Mouse (Mus musculus): Measurements from ENCODE around the gene Car11.

Gene Car11

GRCm38 (mm10) chr7:45723301-45723700, 23.7 kb downstream of the Car11 start:
- DNase-seq (ENCODE audit: low spot score in 2 of 2) = no peak

DNA sequence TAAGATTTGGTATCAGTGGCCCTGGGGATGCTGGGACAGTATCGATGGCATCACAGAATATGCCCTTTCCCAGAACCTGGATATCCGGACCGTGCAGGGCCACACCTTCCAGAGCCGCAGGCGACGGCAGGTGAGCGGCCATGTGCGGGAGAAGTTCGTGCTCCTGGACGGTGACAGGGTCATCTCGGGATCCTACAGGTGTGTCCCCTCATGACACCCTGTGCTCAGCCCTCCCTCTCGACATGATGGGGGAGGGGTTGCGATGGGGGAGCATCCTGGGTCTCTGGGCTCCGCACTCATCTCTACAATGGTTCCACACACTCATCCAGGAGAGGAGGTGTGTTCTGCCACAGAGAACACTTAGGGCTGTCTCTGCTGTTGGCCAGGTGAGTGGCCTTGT, 24.1 kb downstream of the Car11 start:
- no peak for DNase-seq (ENCODE audit: low spot score in 2 of 2)

GRCm38 (mm10) chr7:45725151-45725550, 25.5 kb downstream of the Car11 start:
- no peak for DNase-seq (ENCODE audit: low spot score in 2 of 2)

- DNase-seq (ENCODE audit: low spot score in 2 of 2) = no peak
Measured at GRCm38 (mm10) chr7:45725713-45726112, 26.1 kb downstream of the Car11 start, which contains the start of gene Spaca4. TSS of gene Spaca4 (minus strand) at chr7:45725813.

GRCm38 (mm10) chr7:45726419-45726818, 26.8 kb downstream of the Car11 start:
- no peak for DNase-seq (ENCODE audit: low spot score in 2 of 2)

DNA sequence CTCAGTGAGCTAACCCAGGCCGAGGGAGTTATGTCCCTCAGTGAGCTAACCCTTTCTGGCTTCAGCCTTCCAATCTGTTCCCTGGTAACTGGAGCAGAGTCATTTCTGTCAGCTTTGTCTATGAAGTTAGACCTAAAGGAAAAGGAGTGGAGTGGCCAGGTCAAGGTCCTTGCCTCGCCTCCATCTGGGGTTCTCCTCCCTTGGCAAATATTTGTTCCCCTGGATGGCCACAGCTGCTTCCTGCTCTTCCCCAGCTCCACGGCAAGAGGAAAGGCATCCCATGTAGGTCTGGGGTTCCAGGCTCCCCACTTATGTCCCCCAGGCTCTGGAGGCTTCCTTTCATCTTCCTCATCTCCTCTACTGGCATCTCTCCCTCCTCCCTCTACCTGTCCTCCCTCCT, 28.0 kb downstream of the Car11 start:
- no peak for DNase-seq (ENCODE audit: low spot score in 2 of 2)

GRCm38 (mm10) chr7:45730727-45731431, 31.2 kb downstream of the Car11 start:
- DNase-seq (ENCODE audit: low spot score in 2 of 2) = no peak

GRCm38 (mm10) chr7:45733477-45733876, 33.8 kb downstream of the Car11 start:
- no peak for DNase-seq (ENCODE audit: low spot score in 2 of 2)

GRCm38 (mm10) chr7:45739162-45739763, 39.6 kb downstream of the Car11 start:
- DNase-seq (ENCODE audit: low spot score in 2 of 2) = peak; percentile 75 to 86

- DNase-seq (ENCODE audit: low spot score in 2 of 2) = no peak
Measured at GRCm38 (mm10) chr7:45739820-45740219, 40.2 kb downstream of the Car11 start.

DNA sequence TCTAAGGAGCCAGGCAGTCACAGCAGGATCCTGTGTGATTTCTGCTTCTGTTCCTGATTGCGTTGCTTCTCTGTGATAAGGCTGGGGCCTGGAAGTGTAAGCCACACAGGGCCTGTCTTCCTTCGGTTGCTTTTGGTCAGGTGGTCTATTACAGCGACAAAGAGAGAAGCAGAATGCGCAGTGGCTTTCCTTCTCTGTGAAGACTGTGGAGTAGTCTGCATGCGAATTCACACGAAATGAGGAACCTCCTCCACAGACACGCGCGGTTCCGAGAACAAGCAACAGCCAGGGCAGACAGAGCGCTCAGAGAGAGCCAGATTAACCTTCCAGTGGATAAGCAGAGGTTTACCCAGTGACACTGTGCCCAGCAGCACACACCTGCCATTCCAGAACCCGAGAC, 41.7 kb downstream of the Car11 start:
- DNase-seq (ENCODE audit: low spot score in 2 of 2) = peak in 1 of 2 experiments; percentile 31

GRCm38 (mm10) chr7:45741777-45742176, 42.1 kb downstream of the Car11 start:
- DNase-seq (ENCODE audit: low spot score in 2 of 2) = peak; percentile 37 to 40

DNA sequence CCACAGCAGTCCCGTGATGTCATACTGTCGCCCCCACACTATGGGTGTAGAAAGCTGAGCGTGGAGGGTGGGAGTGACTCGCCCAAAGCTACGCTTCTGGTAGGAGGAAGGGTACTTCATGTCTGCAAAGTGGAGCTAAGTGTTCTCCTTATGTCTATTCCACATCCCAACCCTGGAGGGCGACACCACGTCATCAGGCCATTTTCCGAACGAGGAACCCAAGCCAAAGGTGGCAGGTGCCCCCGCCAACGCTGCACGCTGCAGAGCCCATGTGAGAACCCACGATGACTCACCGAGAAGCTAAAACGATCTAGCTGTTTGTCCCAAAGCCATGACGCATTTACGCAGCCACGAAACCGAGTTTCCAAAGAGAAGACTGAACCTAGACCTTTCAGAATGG, 42.7 kb downstream of the Car11 start:
- DNase-seq (ENCODE audit: low spot score in 2 of 2) = peak; percentile 79 to 88

- peak; percentile 57 to 85 for DNase-seq (ENCODE audit: low spot score in 2 of 2)
Measured at GRCm38 (mm10) chr7:45744387-45744786, 44.7 kb downstream of the Car11 start.

GRCm38 (mm10) chr7:45746518-45746917, 46.9 kb downstream of the Car11 start:
- DNase-seq (ENCODE audit: low spot score in 2 of 2) = no peak

DNA sequence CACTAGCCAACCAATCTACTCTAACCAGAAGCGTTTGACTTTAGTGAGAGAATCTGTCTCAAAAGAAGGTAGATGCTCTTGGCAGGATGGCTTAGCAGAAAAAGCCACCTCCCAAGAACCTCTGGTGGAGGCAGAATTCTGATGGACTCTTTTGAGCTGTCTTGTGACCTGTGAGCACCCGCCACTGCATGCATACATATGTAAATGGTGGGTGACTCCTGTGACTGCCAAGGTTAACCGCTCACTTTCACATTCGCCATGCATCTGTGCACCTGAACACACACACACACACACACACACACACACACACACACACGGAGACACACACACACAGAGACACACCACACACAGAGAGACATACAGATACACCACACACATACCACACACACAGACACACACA, 47.8 kb downstream of the Car11 start:
- DNase-seq (ENCODE audit: low spot score in 2 of 2) = no peak

DNA sequence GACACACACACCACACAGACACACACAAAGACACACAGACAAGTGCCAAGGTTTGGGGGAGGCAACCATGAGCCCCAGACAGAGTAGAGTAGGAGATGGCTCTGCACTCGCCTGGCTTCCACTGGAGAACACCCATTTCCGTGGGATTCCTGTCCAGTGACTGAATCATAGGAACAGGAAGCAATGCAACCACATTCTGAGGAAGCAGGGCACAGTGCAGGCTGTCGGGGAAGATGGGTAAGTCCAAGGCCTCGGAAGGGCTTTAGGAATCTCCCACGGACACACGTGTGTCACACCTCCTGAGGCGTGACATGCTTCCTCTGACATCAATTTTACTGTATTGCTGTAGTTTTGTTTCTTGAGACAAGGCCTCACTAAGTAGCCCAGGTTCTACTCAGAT, 48.5 kb downstream of the Car11 start:
- DNase-seq (ENCODE audit: low spot score in 2 of 2) = no peak

DNA sequence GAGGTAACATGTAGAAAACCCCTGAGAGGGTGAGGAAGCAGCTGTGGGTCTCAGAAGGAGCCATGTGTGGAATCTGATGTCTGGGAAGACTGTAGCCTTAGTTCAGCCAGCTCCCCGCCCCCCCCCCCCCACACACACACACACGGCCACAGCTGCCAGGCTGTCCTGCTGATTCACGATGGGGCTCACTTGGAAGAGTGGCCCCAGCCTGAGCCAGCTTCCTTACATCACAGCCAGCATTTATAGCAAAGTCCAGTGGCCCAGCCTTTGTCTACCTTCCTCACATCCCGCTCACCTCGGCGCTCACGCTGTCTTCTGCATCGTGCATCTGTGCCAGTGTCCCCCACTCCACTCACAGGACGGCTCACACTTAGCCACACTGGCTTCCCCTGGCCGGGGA, 49.8 kb downstream of the Car11 start:
- DNase-seq (ENCODE audit: low spot score in 2 of 2) = no peak

GRCm38 (mm10) chr7:45750162-45750561, 50.5 kb downstream of the Car11 start:
- no peak for DNase-seq (ENCODE audit: low spot score in 2 of 2)

Data from frontal cortex, postnatal 36 days (tissue).